Mouse (Mus musculus) embryonic facial prominence, embryonic 11.5 days (tissue): Measurements from ENCODE around the gene Cfap20. TPM values are rescaled to one million over a fixed set of nuclear protein-coding genes. Genes with fewer than 3 reads are reported as not detected.

Source experiments
- ATAC-seq: fragments of 200-750 bp; cut with Nextera tagmentation; replicated peaks from 2 replicates; pipeline ENCODE4 v1.8.0; 2017; ENCODE audit warnings: low read depth; ENCODE audit not compliant: insufficient number of reproducible peaks, low FRiP score, low TSS enrichment
- DNase-seq: peaks from one replicate; pipeline ENCODE4 v3.0.0-alpha.2; 2015; ENCODE audit warnings: low spot score
- H3K27ac ChIP-seq: fragments of 300-500 bp; sonication (generic); replicated peaks from 2 replicates; pipeline ENCODE4 v1.5.1; 2014; ENCODE audit warnings: mild to moderate bottlenecking, low read depth, low read length, control low read depth
- H3K27me3 ChIP-seq: fragments of 300-500 bp; sonication (generic); 2 replicates; pipeline ENCODE4 v1.6.1; 2014; ENCODE audit warnings: mild to moderate bottlenecking, low read length, moderate library complexity, mixed read lengths; ENCODE audit not compliant: control insufficient read depth, insufficient read depth
- H3K36me3 ChIP-seq: fragments of 300-500 bp; sonication (generic); replicated peaks from 2 replicates; pipeline ENCODE4 v1.6.1; 2014; ENCODE audit warnings: low read depth, mild to moderate bottlenecking, low read length, moderate library complexity, mixed read lengths; ENCODE audit not compliant: control insufficient read depth, insufficient read depth
- H3K4me1 ChIP-seq: fragments of 300-500 bp; sonication (generic); 2 replicates; pipeline ENCODE4 v1.6.1; 2014; ENCODE audit warnings: low read length, mixed read lengths; ENCODE audit not compliant: control insufficient read depth, insufficient read depth
- H3K4me2 ChIP-seq: fragments of 300-500 bp; sonication (generic); 2 replicates; pipeline ENCODE4 v1.6.1; 2014; ENCODE audit warnings: low read depth, mild to moderate bottlenecking, control low read depth, low read length, moderate library complexity
- H3K4me3 ChIP-seq: fragments of 300-500 bp; sonication (generic); 2 replicates; pipeline ENCODE4 v1.5.1; 2014; ENCODE audit warnings: low read depth, low read length, control low read depth
- H3K9ac ChIP-seq: fragments of 300-500 bp; sonication (generic); replicated peaks from 2 replicates; pipeline ENCODE4 v1.6.1; 2014; ENCODE audit warnings: mild to moderate bottlenecking, control low read depth, low read length
- H3K9me3 ChIP-seq: fragments of 300-500 bp; sonication (generic); replicated peaks from 2 replicates; pipeline ENCODE4 v1.6.1; 2016; ENCODE audit warnings: mild to moderate bottlenecking, low read length, inconsistent platforms, mixed read lengths; ENCODE audit not compliant: control insufficient read depth
- WGBS: fragments of 180-500 bp; shearing (Covaris S2); extraction: QIAGEN DNeasy Blood & Tissue Kit; methylation state at CpG from one replicate; pipeline ENCODE4 v1.1.7; 2014; 5-methylcytosine and 5-hydroxymethylcytosine counted together
- polyA plus RNA-seq: library from polyadenylated mRNA; unstranded; fragments of >200 nt; fragmentation: Nextera tagmentation; extraction: Ambion mirVana; gene quantifications from 2 replicates; pipeline ENCODE4 v1.2.1, GENCODE M21; 2014

Cfap20 gene
- 146 and 160 TPM in 2 replicates for polyA plus RNA-seq

DNA sequence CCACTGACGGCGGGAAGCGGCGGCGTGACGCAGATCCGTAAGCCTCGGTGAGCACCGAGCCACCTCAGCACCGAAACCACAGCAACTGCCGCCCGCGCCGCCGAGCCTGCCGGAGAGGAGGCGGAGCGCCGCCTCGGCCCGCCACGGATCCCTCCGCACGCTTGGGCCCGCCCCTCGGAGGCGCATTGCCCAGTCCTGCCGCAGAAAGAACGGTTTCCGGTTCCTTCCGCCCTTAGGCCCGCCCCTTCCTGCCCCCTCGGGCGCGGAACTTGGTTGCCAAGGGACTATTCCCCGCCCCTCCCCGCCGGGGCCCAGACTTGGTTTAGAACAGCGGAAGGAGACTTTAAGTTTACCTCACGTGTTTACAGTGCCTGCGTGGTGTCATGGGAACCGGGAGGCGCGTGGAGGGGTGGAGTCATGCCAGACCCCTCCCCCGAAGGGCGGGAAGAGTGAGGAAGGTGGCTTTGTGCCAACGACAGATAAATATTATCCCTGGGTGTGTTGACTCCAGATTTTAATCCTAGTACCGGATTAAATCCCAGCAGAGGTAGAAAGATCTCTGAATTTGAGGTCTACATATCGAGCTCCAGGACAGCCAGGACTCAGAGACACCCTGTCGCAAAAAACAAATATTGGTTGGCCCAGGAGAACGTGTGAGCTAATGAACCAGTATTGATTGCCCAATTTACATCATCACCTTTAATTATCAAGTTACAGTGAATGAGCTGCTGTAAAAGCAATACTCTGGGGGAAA is at the start of gene Cfap20:
Gene Cfap20 (minus strand): TSS at position 184 of the 754 bp plus-strand sequence.
- ATAC-seq (peak; percentile 97), DNase-seq (peak; percentile 100)
- Histone ChIP-seq H3K4me3 (peak within 1 kb of the TSS; percentile 82), H3K9me3 (no peaks in the 10 kb centered on the region), H3K36me3 (no peaks in the 10 kb centered on the region), H3K4me1 (peaks cover 3% of the 10 kb centered on the region), H3K4me2 (peak within 1 kb of the TSS; percentile 62), H3K9ac (peak within 1 kb of the TSS; percentile 89), H3K27me3 (no peaks in the 10 kb centered on the region), H3K27ac (peak within 1 kb of the TSS; percentile 75)
- WGBS = 2% methylated on average over 45 of the region's 51 CpGs

DNA sequence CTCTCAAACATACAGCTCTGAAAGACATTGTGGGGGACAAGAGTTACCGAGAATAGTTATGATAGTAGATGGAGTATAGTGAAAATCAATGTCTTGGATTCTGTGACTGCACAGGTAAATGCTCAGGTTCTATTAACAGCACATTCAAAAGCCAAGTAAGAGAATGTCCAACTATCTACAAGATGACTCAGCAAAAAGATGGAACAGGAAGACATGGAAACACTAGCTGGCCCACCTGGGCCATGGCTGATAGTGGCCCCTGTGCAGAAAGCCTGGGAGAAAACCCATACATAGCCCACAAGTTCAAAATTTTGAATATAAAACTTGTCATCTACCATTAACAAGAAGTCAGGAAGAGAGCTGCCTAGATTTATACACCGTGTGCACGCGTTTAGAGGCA is 35.3 kb upstream of the Cfap20 start:
- Histone ChIP-seq H3K4me3 (no peak overlapping the region), H3K36me3 (peaks cover 7% of the 10 kb centered on the region), H3K9ac (no peak overlapping the region), H3K27ac (no peak overlapping the region), H3K27me3 (no peaks in the 10 kb centered on the region), H3K4me2 (no peak overlapping the region), H3K4me1 (no peaks in the 10 kb centered on the region), H3K9me3 (no peaks in the 10 kb centered on the region)
- DNase-seq (no peak), ATAC-seq (no peak)
- WGBS = 97% methylated on average over 4 of the region's 4 CpGs

DNA sequence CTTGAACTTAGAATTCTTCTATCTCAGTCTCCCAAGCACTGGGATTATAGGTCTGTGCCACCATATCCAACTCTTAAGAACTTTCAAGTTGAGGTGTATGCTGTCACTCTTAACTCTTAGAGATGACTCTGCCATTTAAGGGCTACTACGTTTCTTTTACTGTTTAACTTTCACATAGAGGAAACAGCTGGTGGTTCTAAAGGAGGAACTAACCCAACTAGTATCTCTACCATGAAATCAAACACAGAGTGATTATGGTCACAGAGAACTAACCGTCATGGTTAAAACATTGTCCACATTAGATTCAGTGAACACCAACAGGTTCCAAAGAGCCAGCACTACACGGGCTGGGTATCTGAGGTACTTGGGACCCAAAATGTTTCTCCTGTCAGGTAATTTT is 34.3 kb upstream of the Cfap20 start:
- H3K27me3 ChIP-seq = no peaks in the 10 kb centered on the region
- no peaks in the 10 kb centered on the region for H3K9me3 ChIP-seq
- no peak overlapping the region for H3K27ac ChIP-seq
- 90% methylated on average over 3 of the region's 3 CpGs for WGBS
- ATAC-seq = no peak
- no peak for DNase-seq
- H3K4me1 ChIP-seq = no peaks in the 10 kb centered on the region
- no peak overlapping the region for H3K4me3 ChIP-seq
- H3K36me3 ChIP-seq = peaks cover 7% of the 10 kb centered on the region
- H3K4me2 ChIP-seq = no peak overlapping the region
- H3K9ac ChIP-seq = no peak overlapping the region

DNA sequence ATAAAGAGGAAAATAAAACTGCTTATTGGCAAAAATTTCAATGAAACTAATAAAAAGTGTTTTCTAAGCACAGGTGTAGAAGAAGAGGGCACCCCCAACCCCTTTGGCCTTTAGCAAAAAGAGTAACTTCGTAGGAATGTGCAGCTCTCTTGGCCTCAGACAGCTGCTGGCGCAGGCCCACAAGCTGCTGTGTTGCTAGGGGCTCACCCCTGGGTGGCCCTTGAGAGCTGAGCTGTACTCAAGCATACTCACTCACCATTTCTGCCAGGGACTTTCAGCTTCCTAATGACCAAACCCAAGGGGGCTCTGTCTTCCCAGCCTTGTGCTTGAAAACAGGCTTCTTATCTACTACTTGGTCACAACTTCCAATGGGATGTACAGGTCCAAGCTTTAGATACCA is 31.9 kb upstream of the Cfap20 start:
- H3K4me2 ChIP-seq = no peak overlapping the region
- no peaks in the 10 kb centered on the region for H3K4me1 ChIP-seq
- peaks cover 2% of the 10 kb centered on the region for H3K36me3 ChIP-seq
- WGBS = 91% methylated on average over 2 of the region's 2 CpGs
- no peak for ATAC-seq
- no peak overlapping the region for H3K4me3 ChIP-seq
- no peaks in the 10 kb centered on the region for H3K27me3 ChIP-seq
- no peak for DNase-seq
- H3K9me3 ChIP-seq = no peaks in the 10 kb centered on the region
- no peak overlapping the region for H3K27ac ChIP-seq
- H3K9ac ChIP-seq = no peak overlapping the region

DNA sequence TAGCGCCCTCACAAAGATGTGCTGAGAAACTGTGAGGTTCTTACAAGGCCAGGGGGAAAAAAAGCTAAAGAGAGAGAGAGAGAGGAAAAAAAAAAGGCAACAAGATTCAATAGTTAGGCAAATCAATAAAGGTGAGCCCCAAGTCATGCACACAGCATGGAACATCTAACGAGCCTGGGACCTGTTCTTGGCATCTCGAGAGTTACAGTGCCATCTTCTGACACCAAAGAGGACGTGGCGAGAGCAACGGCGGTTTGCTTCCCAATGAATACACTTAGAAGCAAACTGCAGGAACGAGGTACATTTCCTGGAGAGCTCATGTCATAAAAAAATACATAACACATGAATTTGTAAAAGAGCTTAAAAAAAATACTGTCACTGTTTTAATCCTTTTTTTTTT is 17.8 kb upstream of the Cfap20 start:
- peaks cover 13% of the 10 kb centered on the region for H3K36me3 ChIP-seq
- H3K27ac ChIP-seq = no peak overlapping the region
- ATAC-seq = no peak
- H3K27me3 ChIP-seq = no peaks in the 10 kb centered on the region
- no peak overlapping the region for H3K4me2 ChIP-seq
- no peaks in the 10 kb centered on the region for H3K4me1 ChIP-seq
- no peak overlapping the region for H3K4me3 ChIP-seq
- 77% methylated on average over 8 of the region's 8 CpGs for WGBS
- no peak for DNase-seq
- no peak overlapping the region for H3K9ac ChIP-seq
- no peaks in the 10 kb centered on the region for H3K9me3 ChIP-seq

DNA sequence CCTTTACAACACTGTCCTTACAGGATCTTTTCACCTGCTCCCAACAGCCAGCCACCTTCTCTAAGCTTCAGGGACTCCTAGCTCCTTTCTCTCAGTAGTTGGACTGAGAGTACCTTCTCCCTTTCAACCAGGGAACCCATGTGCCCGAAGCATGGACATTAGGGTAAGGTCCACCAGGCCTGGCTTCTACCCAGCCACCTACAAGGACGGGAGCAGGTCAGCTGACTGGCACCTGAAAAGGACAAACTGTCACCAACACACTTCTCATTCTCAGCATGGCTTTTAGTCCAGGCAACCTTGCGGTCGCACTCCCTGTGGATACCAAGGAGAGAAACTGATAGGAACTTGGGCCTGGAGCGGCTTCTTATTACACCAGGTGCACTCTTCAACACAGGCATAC is 15.6 kb upstream of the Cfap20 start:
- H3K4me3 ChIP-seq = no peak overlapping the region
- H3K9me3 ChIP-seq = no peaks in the 10 kb centered on the region
- ATAC-seq (no peak), DNase-seq (no peak)
- no peak overlapping the region for H3K4me2 ChIP-seq
- H3K4me1 ChIP-seq = no peaks in the 10 kb centered on the region
- peaks cover 5% of the 10 kb centered on the region for H3K36me3 ChIP-seq
- H3K27me3 ChIP-seq = no peaks in the 10 kb centered on the region
- H3K27ac ChIP-seq = no peak overlapping the region
- 93% methylated on average over 5 of the region's 5 CpGs for WGBS
- H3K9ac ChIP-seq = no peak overlapping the region

DNA sequence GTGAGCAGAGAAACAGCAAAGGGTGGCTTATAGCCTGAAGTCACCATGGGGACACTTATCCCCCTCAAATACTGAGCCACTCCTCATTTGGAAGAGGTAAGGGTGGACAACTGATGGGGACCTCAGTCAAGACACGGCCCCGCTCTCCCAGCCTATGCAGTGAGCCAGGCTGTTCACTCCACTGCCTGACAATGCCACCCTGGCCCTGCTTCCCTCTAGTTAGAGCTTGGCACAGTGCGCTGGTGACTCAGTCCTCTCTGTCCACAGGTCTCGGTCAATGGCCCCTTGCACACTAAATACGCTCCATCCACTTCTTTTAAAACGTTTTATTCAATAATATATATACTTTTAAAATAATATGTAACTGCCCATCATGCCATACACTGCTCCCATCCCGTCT is 13.0 kb upstream of the Cfap20 start:
- Histone ChIP-seq H3K9me3 (no peaks in the 10 kb centered on the region), H3K27me3 (no peaks in the 10 kb centered on the region), H3K4me2 (no peak overlapping the region), H3K4me1 (no peaks in the 10 kb centered on the region), H3K4me3 (no peak overlapping the region), H3K27ac (no peak overlapping the region), H3K9ac (no peak overlapping the region), H3K36me3 (peaks cover 5% of the 10 kb centered on the region)
- ATAC-seq (no peak), DNase-seq (no peak)
- 88% methylated on average over 7 of the region's 7 CpGs for WGBS

DNA sequence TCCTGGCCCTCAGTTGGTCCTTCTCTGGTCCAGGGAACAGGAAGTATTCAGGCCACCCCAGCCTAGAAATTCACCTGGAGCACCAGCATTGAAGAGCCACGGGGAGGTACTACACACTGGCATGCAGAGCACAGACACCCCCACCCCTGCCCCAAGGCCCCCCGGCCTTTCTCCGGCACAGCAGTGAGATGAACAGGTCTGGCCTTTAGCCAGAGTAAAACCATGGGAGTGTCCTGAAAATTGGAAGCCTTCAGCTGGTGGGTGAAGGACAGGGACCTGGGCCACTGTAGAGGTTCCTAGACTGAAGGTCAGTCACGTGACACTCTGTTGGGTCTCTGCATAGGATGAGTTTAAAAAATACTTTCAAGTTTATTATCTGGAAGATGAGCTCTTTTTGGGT is 10.4 kb upstream of the Cfap20 start:
- Histone ChIP-seq H3K4me3 (no peak overlapping the region), H3K4me2 (no peak overlapping the region), H3K9ac (no peak overlapping the region), H3K9me3 (no peaks in the 10 kb centered on the region), H3K36me3 (peaks cover 4% of the 10 kb centered on the region; the same call in 1 of the 2 replicates), H3K27ac (no peak overlapping the region), H3K4me1 (no peaks in the 10 kb centered on the region), H3K27me3 (no peaks in the 10 kb centered on the region)
- DNase-seq (no peak), ATAC-seq (0 out of 2 replicates have a peak, but pooled peaks have one; percentile 40)
- WGBS = 92% methylated on average over 4 of the region's 4 CpGs
